Mouse (Mus musculus) kidney, adult 2 months (tissue): Measurements from ENCODE around the gene Trim6. TPM values are rescaled to one million over a fixed set of nuclear protein-coding genes. Genes with fewer than 3 reads are reported as not detected.

Experiments
- DNase-seq: peaks from one replicate; pipeline ENCODE4 v3.0.0; 2021
- H3K27ac ChIP-seq: fragments of 200-500 bp; 2 replicates; pipeline ENCODE4 v1.5.1; 2012; ENCODE audit warnings: low read depth, low read length, control low read depth, inconsistent platforms; ENCODE audit not compliant: insufficient read depth
- H3K27me3 ChIP-seq: fragments of 200-500 bp; replicated peaks from 2 replicates; pipeline ENCODE4 v1.6.1; 2012; ENCODE audit warnings: mild to moderate bottlenecking, moderate library complexity, low read length, inconsistent platforms; ENCODE audit not compliant: control insufficient read depth, insufficient read depth
- H3K36me3 ChIP-seq: fragments of 200-500 bp; 2 replicates; pipeline ENCODE4 v1.6.1; 2012; ENCODE audit warnings: mild to moderate bottlenecking, moderate library complexity, low read length, inconsistent platforms; ENCODE audit not compliant: control insufficient read depth, insufficient read depth
- H3K4me1 ChIP-seq: fragments of 200-500 bp; 2 replicates; pipeline ENCODE4 v1.6.1; 2011; ENCODE audit warnings: low read length; ENCODE audit not compliant: control insufficient read depth, insufficient read depth
- H3K4me3 ChIP-seq: fragments of 200-500 bp; 2 replicates; pipeline ENCODE4 v1.5.1; 2011; ENCODE audit warnings: mild to moderate bottlenecking, low read depth, low read length, control low read depth; ENCODE audit not compliant: insufficient read depth
- CTCF ChIP-seq: fragments of 200-500 bp; conservative IDR thresholded peaks from 2 replicates; pipeline ENCODE4 v1.5.1; 2011; ENCODE audit warnings: low read depth, mild to moderate bottlenecking, control low read depth, low read length, moderate library complexity, mixed read lengths; ENCODE audit not compliant: insufficient read depth, insufficient read length
- POLR2A ChIP-seq: fragments of 200-500 bp; IDR thresholded peaks from one replicate; pipeline ENCODE4 v1.6.1; 2011; ENCODE audit warnings: low read depth, low read length, control low read depth
- WGBS: fragments of 180-500 bp; shearing (Covaris S2); methylation state at CpG from one replicate; pipeline ENCODE4 v1.1.7; 2018; 5-methylcytosine and 5-hydroxymethylcytosine counted together
- polyA plus RNA-seq: library from polyadenylated mRNA; depleted of rRNA; stranded (reverse); fragments of >200 nt; gene quantifications from 2 replicates; pipeline ENCODE4 v1.2.3, GENCODE M21; 2012

The Trim6 gene
- polyA plus RNA-seq, 1 experiment = 1.0 TPM

- no peak within 1 kb of the TSS for H3K27ac ChIP-seq
- no peak within 1 kb of the TSS for H3K4me3 ChIP-seq
- TF ChIP-seq POLR2A = no peak
- TF ChIP-seq CTCF = no peak
- H3K27me3 ChIP-seq = no peaks in the 10 kb centered on the region
- no peak for DNase-seq
- 79% methylated on average over 6 of the region's 6 CpGs for WGBS
- H3K36me3 ChIP-seq = no peaks in the 10 kb centered on the region
- H3K4me1 ChIP-seq = no peaks in the 10 kb centered on the region
These were observed 22.7 kb upstream of the Trim6 start, which contains the start of gene Olfr649 for GRCm38 (mm10) chr7:104195885-104196284. Gene Olfr649, minus strand, starts transcription at chr7:104195985.

- 4% methylated on average over 5 of the region's 5 CpGs for WGBS
- peak; percentile 78 for DNase-seq
- H3K36me3 ChIP-seq = no peaks in the 10 kb centered on the region
- TF ChIP-seq CTCF (peak; percentile 99), POLR2A (no peak)
- H3K27me3 ChIP-seq = no peaks in the 10 kb centered on the region
- no peak overlapping the region for H3K27ac ChIP-seq
- no peaks in the 10 kb centered on the region for H3K4me1 ChIP-seq
- H3K4me3 ChIP-seq = no peak overlapping the region
These were observed 18.8 kb upstream of the Trim6 start for GRCm38 (mm10) chr7:104199822-104200221.

- WGBS = 90% methylated on average over 7 of the region's 7 CpGs
- no peak overlapping the region for H3K4me3 ChIP-seq
- H3K36me3 ChIP-seq = no peaks in the 10 kb centered on the region
- H3K4me1 ChIP-seq = no peaks in the 10 kb centered on the region
- TF ChIP-seq CTCF (no peak), POLR2A (no peak)
- no peak for DNase-seq
- no peak overlapping the region for H3K27ac ChIP-seq
- H3K27me3 ChIP-seq = no peaks in the 10 kb centered on the region
These were observed 12.4 kb upstream of the Trim6 start for GRCm38 (mm10) chr7:104206197-104206596.

- Histone ChIP-seq H3K36me3 (no peaks in the 10 kb centered on the region), H3K27ac (no peak overlapping the region), H3K27me3 (no peaks in the 10 kb centered on the region), H3K4me3 (no peak overlapping the region), H3K4me1 (no peaks in the 10 kb centered on the region)
- DNase-seq = no peak
- TF ChIP-seq POLR2A (no peak), CTCF (no peak)
- 38% methylated on average over 1 of the region's 1 CpGs for WGBS
These were observed 2.5 kb upstream of the Trim6 start for GRCm38 (mm10) chr7:104216011-104216535.

- WGBS = 66% methylated on average over 2 of the region's 2 CpGs
- no peak for DNase-seq
- H3K4me1 ChIP-seq = no peaks in the 10 kb centered on the region
- no peak for TF ChIP-seq POLR2A
- TF ChIP-seq CTCF = no peak
- H3K27me3 ChIP-seq = no peaks in the 10 kb centered on the region
- no peak overlapping the region for H3K27ac ChIP-seq
- no peak overlapping the region for H3K4me3 ChIP-seq
- no peaks in the 10 kb centered on the region for H3K36me3 ChIP-seq
These were observed 712 bp upstream of the Trim6 start for GRCm38 (mm10) chr7:104217881-104218280.

- peak; percentile 25 for DNase-seq
- H3K36me3 ChIP-seq = no peaks in the 10 kb centered on the region
- H3K4me3 ChIP-seq = no peak overlapping the region
- H3K27me3 ChIP-seq = no peaks in the 10 kb centered on the region
- 37% methylated on average over 2 of the region's 2 CpGs for WGBS
- H3K27ac ChIP-seq = no peak overlapping the region
- TF ChIP-seq CTCF = peak; percentile 72
- no peak for TF ChIP-seq POLR2A
- H3K4me1 ChIP-seq = peaks cover 2% of the 10 kb centered on the region; the same call in 1 of the 2 replicates
These were observed 12.6 kb downstream of the Trim6 start for GRCm38 (mm10) chr7:104231203-104231602.

GRCm38 (mm10) chr7:104240857-104241256, 22.3 kb downstream of the Trim6 start:
- Histone ChIP-seq H3K4me3 (no peak overlapping the region), H3K27ac (no peak overlapping the region), H3K36me3 (no peaks in the 10 kb centered on the region), H3K27me3 (no peaks in the 10 kb centered on the region), H3K4me1 (no peaks in the 10 kb centered on the region; the same call in 1 of the 2 replicates)
- no peak for TF ChIP-seq CTCF
- no peak for TF ChIP-seq POLR2A
- DNase-seq = no peak
